Mouse (Mus musculus): ENCODE results near the gene Tmub2. TPM values are rescaled to one million over a fixed set of nuclear protein-coding genes. Genes with fewer than 3 reads are reported as not detected.

Tmub2 gene
- polyA plus RNA-seq, 1 experiment from 2014 or later: 46.5 TPM

GRCm38 (mm10) chr11:102309821-102310617, 25.3 kb downstream of the Tmub2 start:
- no peaks in the 10 kb centered on the region for H3K27me3 ChIP-seq (ENCODE audit: control insufficient read depth, insufficient read depth, low read length)
- peak overlapping the region in 1 of 2 experiments; percentile 41; a peak in 1 of 4 replicates for H3K4me3 ChIP-seq (ENCODE audit: control insufficient read depth in 1 of 2, insufficient read depth in 1 of 2, low read depth in 1 of 2, low read length in 2 of 2)
- peaks cover 85% of the 10 kb centered on the region for H3K36me3 ChIP-seq (ENCODE audit: control insufficient read depth, insufficient read depth, low read length)
- WGBS: 90% methylated on average over 22 of the region's 22 CpGs
- no peak overlapping the region for H3K27ac ChIP-seq (replicated peaks in 1 of 2; ENCODE audit: control insufficient read depth in 1 of 2, insufficient read depth in 1 of 2, low read depth in 2 of 2, low read length in 2 of 2)
- peak overlapping the region; percentile 79 for H3K4me2 ChIP-seq (ENCODE audit: low read length)
- ATAC-seq (ENCODE audit: insufficient number of reproducible peaks, insufficient read depth, low FRiP score, low read depth): no peak
- peaks cover 6 to 20% of the 10 kb centered on the region in 2 experiments; a peak in 3 of 4 replicates for H3K4me1 ChIP-seq (ENCODE audit: control insufficient read depth in 2 of 2, insufficient read depth in 2 of 2, low read length in 2 of 2)
- no peak overlapping the region for H3K9ac ChIP-seq (ENCODE audit: low read length)
- H3K9me3 ChIP-seq (ENCODE audit: control insufficient read depth, low read length): no peaks in the 10 kb centered on the region

DNA sequence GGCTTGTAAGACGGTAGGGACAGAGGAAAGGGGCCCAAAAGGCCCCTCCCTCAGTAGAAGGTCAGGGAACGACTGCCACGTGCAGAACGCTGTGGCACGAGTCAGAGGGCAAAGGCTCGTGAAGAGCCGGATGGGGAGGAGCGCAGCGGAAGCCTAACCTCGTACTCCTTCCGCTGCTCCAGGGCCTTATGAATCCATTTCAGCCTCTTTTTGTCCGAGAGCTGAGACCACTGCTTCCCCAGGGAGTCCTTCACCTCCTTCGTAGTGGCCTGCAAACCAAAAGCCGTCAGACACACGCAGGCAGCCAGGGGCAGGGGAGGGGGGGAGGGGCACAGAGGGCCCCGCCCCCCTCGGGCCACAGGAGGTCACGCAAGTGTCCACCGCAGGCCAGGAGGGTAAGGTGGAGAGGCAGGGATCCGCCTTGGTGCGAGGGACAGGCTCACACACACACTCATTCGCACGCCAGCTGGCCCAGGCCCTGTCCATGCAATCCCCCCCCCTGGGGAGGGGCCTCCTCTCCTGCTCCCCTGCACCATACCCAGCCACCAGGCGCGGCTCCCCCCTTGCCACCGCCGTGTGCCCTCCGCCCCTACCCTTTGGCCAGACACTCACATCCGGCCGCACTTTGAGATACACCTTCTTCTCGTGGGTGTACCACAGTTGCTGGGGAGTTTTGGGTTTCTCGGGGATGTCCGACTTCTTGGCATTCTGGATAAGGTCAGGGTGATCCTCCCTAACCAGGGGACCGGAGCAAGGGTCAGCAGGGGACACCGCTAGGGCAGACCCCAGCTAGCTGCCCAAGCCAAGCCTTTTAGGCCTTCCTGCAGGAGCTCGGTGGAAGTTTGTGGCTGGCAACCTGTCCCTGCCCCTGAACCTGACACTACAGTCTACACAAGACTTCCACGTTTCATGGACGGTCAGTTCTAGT, 26.3 kb downstream of the Tmub2 start:
- Histone ChIP-seq H3K27ac (replicated peaks in 1 of 2; ENCODE audit: control insufficient read depth in 1 of 2, insufficient read depth in 1 of 2, low read depth in 2 of 2, low read length in 2 of 2) (no peak overlapping the region), H3K36me3 (ENCODE audit: control insufficient read depth, insufficient read depth, low read length) (peaks cover 86% of the 10 kb centered on the region), H3K9ac (ENCODE audit: low read length) (peak overlapping the region; percentile 21; the same call in 1 of the 2 replicates), H3K4me3 (ENCODE audit: control insufficient read depth in 1 of 2, insufficient read depth in 1 of 2, low read depth in 1 of 2, low read length in 2 of 2) (no peak overlapping the region), H3K4me2 (ENCODE audit: low read length) (no peak overlapping the region), H3K27me3 (ENCODE audit: control insufficient read depth, insufficient read depth, low read length) (no peaks in the 10 kb centered on the region), H3K9me3 (ENCODE audit: control insufficient read depth, low read length) (no peaks in the 10 kb centered on the region), H3K4me1 (ENCODE audit: control insufficient read depth in 2 of 2, insufficient read depth in 2 of 2, low read length in 2 of 2) (peaks cover 6 to 29% of the 10 kb centered on the region in 2 experiments)
- no peak for ATAC-seq (ENCODE audit: insufficient number of reproducible peaks, insufficient read depth, low FRiP score, low read depth)
- 52% methylated on average over 37 of the region's 38 CpGs for WGBS

GRCm38 (mm10) chr11:102311966-102312365, 27.2 kb downstream of the Tmub2 start:
- no peak overlapping the region for H3K27ac ChIP-seq (replicated peaks in 1 of 2; ENCODE audit: control insufficient read depth in 1 of 2, insufficient read depth in 1 of 2, low read depth in 2 of 2, low read length in 2 of 2)
- H3K27me3 ChIP-seq (ENCODE audit: control insufficient read depth, insufficient read depth, low read length): no peaks in the 10 kb centered on the region
- H3K4me1 ChIP-seq (ENCODE audit: control insufficient read depth in 2 of 2, insufficient read depth in 2 of 2, low read length in 2 of 2): peaks cover 6 to 34% of the 10 kb centered on the region in 2 experiments
- H3K36me3 ChIP-seq (ENCODE audit: control insufficient read depth, insufficient read depth, low read length): peaks cover 77% of the 10 kb centered on the region
- no peak overlapping the region for H3K4me3 ChIP-seq (ENCODE audit: control insufficient read depth in 1 of 2, insufficient read depth in 1 of 2, low read depth in 1 of 2, low read length in 2 of 2)
- no peak overlapping the region for H3K9ac ChIP-seq (ENCODE audit: low read length)
- 92% methylated on average over 4 of the region's 4 CpGs for WGBS
- ATAC-seq (ENCODE audit: insufficient number of reproducible peaks, insufficient read depth, low FRiP score, low read depth): no peak
- H3K4me2 ChIP-seq (ENCODE audit: low read length): no peak overlapping the region
- no peaks in the 10 kb centered on the region for H3K9me3 ChIP-seq (ENCODE audit: control insufficient read depth, low read length)

DNA sequence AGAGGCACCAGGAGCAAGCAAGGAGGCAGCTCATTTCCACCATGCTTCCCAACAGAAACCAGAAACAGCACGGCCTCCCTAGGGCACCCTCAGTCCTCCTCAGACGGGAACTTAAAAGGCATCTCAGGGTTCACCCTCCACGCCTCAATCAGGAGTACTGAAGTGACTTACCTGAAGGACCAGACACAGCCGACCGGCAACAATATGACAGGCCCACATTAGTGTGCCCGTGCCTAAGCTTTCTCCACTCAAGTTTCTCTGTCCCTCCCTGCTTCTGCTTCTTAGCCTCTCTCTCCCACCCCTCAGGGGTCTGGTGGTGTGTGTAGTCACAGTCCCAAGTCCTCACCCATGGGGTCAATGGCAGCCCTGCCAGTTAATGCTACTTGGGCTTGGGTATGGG, 27.9 kb downstream of the Tmub2 start:
- 78% methylated on average over 6 of the region's 6 CpGs for WGBS
- Histone ChIP-seq H3K9ac (ENCODE audit: low read length) (no peak overlapping the region), H3K27ac (replicated peaks in 1 of 2; ENCODE audit: control insufficient read depth in 1 of 2, insufficient read depth in 1 of 2, low read depth in 2 of 2, low read length in 2 of 2) (no peak overlapping the region), H3K4me3 (ENCODE audit: control insufficient read depth in 1 of 2, insufficient read depth in 1 of 2, low read depth in 1 of 2, low read length in 2 of 2) (no peak overlapping the region), H3K9me3 (ENCODE audit: control insufficient read depth, low read length) (no peaks in the 10 kb centered on the region), H3K27me3 (ENCODE audit: control insufficient read depth, insufficient read depth, low read length) (no peaks in the 10 kb centered on the region), H3K4me1 (ENCODE audit: control insufficient read depth in 2 of 2, insufficient read depth in 2 of 2, low read length in 2 of 2) (peaks cover 6 to 34% of the 10 kb centered on the region in 2 experiments), H3K4me2 (ENCODE audit: low read length) (no peak overlapping the region), H3K36me3 (ENCODE audit: control insufficient read depth, insufficient read depth, low read length) (peaks cover 71% of the 10 kb centered on the region)
- no peak for ATAC-seq (ENCODE audit: insufficient number of reproducible peaks, insufficient read depth, low FRiP score, low read depth)

DNA sequence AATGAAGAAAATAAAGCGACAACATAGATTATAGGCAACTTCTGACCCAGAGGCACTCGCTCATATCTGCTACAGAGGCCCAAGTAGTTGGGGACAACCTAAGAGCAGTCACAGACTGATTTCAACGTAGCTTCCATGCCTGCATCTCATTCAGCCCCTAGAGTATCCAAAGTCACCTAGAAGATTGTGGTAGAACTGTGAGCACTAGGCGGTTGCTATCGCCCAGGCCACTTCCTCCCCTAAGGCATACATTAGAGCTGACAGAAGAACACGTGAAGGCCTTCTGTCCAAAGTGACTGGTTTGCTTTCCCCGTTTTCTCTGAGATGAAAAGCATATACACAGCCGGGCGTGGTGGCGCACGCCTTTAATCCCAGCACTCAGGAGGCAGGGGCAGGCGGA, 29.6 kb downstream of the Tmub2 start:
- no peaks in the 10 kb centered on the region for H3K9me3 ChIP-seq (ENCODE audit: control insufficient read depth, low read length)
- peaks cover 4 to 27% of the 10 kb centered on the region in 2 experiments for H3K4me1 ChIP-seq (ENCODE audit: control insufficient read depth in 2 of 2, insufficient read depth in 2 of 2, low read length in 2 of 2)
- whole genome bisulfite sequencing: 86% methylated on average over 12 of the region's 12 CpGs
- H3K36me3 ChIP-seq (ENCODE audit: control insufficient read depth, insufficient read depth, low read length): peaks cover 61% of the 10 kb centered on the region
- ATAC-seq (ENCODE audit: insufficient number of reproducible peaks, insufficient read depth, low FRiP score, low read depth): no peak
- H3K9ac ChIP-seq (ENCODE audit: low read length): no peak overlapping the region
- no peak overlapping the region for H3K27ac ChIP-seq (replicated peaks in 1 of 2; ENCODE audit: control insufficient read depth in 1 of 2, insufficient read depth in 1 of 2, low read depth in 2 of 2, low read length in 2 of 2)
- H3K27me3 ChIP-seq (ENCODE audit: control insufficient read depth, insufficient read depth, low read length): no peaks in the 10 kb centered on the region
- H3K4me2 ChIP-seq (ENCODE audit: low read length): no peak overlapping the region
- H3K4me3 ChIP-seq (ENCODE audit: control insufficient read depth in 1 of 2, insufficient read depth in 1 of 2, low read depth in 1 of 2, low read length in 2 of 2): no peak overlapping the region

DNA sequence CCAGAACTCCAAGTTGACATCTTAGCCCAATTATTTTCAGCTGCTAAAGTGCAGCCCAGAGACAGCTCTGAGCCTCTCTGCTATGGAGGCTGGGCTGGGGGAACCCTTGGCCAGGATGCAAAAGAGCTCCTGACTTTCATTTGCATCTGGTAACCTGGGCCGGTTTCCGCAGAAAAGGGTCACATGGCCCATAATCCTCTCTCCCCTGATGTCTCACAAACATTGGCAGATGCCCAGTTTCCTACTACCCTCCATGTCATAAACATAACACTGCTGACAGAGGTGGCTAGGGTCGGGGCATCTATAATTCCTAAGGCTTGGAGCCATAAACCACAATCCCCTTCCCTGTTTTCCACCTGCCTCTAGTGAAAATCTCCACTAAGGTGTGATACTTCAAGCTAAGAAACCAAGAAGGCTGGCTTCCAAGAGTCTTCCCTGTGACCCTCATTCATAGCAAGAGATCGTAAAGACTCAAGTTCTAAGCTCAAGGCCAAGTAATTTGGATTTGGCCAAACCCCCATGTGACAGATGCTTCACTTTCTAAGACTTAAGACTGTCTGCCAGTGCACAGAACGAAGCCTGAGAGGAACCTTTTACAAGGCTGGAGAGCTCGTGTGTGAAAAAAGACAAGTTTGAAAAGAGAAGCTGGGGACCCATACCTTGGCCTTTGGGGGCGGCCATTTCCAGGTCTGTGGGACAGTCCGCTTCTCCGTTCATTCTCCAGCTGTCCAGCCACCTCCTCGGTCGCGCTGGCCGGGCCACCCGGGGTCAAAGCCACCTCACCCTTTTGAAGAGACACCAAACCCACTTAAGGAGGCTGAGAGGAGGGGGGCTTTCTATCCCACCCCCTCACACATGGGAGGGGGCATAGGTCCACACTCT, 31.2 kb downstream of the Tmub2 start:
- ATAC-seq (ENCODE audit: insufficient number of reproducible peaks, insufficient read depth, low FRiP score, low read depth): no peak
- Histone ChIP-seq H3K4me3 (ENCODE audit: control insufficient read depth in 1 of 2, insufficient read depth in 1 of 2, low read depth in 1 of 2, low read length in 2 of 2) (peak overlapping the region; percentile 64 to 100), H3K36me3 (ENCODE audit: control insufficient read depth, insufficient read depth, low read length) (peaks cover 45% of the 10 kb centered on the region), H3K27me3 (ENCODE audit: control insufficient read depth, insufficient read depth, low read length) (no peaks in the 10 kb centered on the region), H3K4me1 (ENCODE audit: control insufficient read depth in 2 of 2, insufficient read depth in 2 of 2, low read length in 2 of 2) (peaks cover 3 to 23% of the 10 kb centered on the region in 2 experiments), H3K9ac (ENCODE audit: low read length) (peak overlapping the region; percentile 100), H3K4me2 (ENCODE audit: low read length) (peak overlapping the region; percentile 87), H3K9me3 (ENCODE audit: control insufficient read depth, low read length) (no peaks in the 10 kb centered on the region), H3K27ac (replicated peaks in 1 of 2; ENCODE audit: control insufficient read depth in 1 of 2, insufficient read depth in 1 of 2, low read depth in 2 of 2, low read length in 2 of 2) (peak overlapping the region; percentile 61 to 99)
- 20% methylated on average over 14 of the region's 14 CpGs for WGBS
